Mouse (Mus musculus) WW6 (cell line): ENCODE measurements around the gene Ankrd63.

Source experiments
- DNase-seq: peaks from one replicate; pipeline ENCODE4 v3.0.0-alpha.2; 2013; ENCODE audit warnings: low read depth, low spot score

Gene Ankrd63

GRCm38 (mm10) chr2:118703913-118704730, at the start of gene Ankrd63:
Gene Ankrd63, minus strand, starts transcription at chr2:118703963.
- no peak for DNase-seq

GRCm38 (mm10) chr2:118752792-118753108, 49.0 kb upstream of the Ankrd63 start:
- no peak for DNase-seq

- DNase-seq = no peak
Observed at GRCm38 (mm10) chr2:118751896-118752791, 48.4 kb upstream of the Ankrd63 start.

- DNase-seq = no peak
Observed at GRCm38 (mm10) chr2:118750476-118750875, 46.7 kb upstream of the Ankrd63 start.

DNA sequence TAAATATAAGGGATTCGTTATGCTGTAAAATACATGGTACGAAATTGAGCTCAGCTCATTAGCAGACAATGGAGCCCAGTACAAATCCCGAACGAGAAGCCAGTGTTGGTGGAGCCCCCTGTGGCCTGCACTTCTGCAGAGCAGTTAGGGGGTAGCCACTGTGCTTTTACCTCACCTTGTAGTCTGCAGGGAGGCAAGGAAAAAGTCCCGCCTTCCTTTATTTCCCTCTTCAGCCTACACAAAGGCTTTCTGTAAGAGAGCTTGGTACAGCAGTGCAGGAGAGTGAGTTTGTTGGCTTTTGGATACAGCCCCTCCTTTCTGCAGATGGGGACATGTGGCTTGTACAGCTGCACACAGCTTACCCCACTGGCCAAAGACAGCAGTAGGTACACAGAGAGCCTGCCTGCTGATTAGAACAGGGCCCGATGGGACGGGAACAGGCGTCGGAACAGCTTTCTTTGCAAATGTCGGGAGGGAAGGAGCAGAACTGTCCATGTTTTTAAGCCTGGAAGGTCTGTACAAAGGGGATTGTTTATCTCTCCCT, 45.6 kb upstream of the Ankrd63 start:
- DNase-seq = no peak

DNA sequence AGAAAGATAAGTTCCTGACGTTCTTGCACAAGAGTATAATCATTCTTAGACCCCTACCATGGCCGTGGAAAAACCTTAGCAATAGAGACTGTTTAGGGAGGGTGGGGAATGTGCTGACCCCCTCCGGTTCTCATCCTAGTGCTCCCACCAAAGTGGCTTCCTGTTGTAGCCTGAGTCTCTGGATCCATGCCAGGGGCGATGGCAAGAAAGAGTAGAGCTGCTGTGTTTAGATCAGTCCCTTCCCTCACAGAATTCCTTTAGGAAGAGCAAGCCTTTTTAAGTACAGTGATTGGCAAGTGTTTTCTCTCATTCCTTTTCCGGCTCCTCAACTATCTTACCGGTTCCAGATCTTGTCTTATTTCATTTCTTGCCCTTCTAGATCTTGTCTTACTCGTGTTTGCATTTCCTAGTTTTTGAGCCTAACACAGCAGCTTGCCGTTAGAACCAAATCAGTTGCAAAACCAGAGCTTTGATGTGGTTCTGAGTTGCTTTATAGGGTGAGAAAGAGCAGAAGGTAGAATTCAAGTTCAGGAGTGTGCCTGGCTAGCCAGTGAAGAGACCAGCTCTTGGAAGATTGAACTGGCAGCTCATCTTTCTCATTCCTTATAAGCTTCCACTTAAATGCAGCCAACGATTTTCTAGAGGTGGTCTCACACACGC, 43.7 kb upstream of the Ankrd63 start:
- no peak for DNase-seq

DNA sequence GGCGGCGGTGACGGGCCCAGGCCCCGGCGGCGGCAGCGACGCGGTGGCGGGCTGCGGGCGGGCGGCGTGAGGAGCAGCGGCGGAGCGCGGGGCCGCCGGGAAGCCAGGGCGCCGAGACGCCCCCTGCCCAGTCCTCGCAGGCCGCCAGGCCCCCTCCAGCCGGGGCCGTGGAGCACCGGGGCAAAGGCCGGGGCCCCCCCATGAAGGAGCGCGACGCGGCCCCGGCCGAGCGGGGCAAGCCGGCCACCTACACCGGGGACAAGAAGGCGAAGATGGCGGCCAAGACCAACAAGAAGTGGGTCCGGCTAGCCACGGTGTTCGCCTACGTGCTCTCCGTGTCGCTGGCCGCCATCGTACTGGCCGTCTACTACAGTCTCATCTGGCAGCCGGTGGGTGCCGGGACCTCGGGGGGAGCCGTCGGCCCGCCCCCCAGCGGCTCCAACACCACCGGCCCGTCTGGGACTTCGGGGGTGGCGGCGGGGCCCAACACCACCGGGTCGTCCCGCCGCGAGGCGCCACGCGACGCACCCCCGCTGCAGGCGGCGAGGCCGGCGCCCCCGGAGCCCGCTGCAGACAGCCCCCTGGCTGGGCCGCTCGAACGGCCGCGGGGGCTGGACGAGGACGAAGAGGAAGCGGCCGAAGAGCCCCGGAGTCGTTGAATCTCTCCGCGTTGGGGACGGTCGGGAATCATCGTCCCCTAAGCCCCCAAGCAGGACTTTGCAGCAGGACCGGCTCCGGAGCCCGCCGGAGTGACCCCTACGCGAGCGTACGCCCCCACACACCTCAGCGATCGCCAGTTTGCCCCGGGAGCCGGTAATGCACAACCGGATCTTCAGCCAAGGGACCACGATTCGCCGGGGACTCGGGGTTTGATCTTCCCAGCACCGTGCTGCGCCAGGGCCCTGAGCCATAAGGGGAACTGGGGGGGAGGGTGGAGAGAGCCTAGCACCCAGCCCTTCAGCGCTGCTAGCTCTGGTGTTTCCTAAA, 42.4 kb upstream of the Ankrd63 start:
- no peak for DNase-seq

DNA sequence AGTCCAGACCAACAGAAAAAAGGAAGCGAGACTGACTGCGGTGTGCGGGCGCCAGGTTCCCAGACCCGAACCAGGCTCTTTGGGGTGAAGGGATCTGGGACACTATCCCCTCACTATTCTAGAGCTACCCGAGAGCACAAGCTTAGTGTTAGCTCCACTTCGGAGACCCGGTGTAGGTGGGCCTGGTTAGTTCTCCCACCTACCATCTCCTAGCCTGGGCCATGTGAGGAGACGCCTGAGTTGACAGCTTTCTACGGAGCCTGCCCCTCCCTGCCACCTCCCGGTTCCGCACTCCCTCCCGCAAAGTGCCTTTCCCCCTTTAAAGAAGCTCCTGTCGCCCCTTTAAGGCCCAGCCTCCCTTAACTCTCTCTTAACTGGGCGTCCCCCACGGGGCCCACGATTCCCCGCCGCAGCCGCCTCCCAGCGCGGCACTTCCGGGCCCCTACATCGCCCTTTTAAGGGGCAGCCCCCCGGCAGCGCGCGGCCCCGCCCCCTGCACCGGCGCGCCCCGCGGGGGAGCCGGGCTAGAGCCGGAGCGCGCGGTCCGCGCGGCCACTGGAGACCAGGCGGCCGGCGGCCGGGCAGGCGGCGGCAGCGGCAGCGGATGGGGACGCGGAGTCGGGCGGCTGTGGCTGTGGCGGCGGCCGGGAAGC, 41.6 kb upstream of the Ankrd63 start, which contains the start of gene Inafm2:
Gene Inafm2 (plus strand): TSS at position 527 of the 653 bp plus-strand sequence.
- DNase-seq = no peak

DNA sequence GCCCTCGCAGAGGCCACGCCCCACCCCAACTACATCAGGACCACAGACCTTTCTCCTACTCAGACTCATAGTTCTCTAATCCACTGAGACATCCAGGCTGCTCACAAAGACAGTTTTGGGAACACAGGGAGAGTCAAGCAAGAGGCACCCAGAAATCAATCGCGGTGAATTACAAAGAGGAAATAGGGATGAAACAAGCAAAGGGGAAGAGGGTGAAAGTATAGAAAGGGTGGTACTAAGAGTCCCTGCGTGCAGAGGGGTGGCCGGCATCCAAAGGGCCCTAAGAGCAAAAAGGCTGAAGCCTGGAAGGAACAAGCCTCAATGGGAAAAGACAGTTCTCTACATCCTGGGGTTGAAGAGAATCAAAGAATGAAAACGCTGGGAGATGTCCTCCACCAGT, 40.9 kb upstream of the Ankrd63 start:
- no peak for DNase-seq

DNA sequence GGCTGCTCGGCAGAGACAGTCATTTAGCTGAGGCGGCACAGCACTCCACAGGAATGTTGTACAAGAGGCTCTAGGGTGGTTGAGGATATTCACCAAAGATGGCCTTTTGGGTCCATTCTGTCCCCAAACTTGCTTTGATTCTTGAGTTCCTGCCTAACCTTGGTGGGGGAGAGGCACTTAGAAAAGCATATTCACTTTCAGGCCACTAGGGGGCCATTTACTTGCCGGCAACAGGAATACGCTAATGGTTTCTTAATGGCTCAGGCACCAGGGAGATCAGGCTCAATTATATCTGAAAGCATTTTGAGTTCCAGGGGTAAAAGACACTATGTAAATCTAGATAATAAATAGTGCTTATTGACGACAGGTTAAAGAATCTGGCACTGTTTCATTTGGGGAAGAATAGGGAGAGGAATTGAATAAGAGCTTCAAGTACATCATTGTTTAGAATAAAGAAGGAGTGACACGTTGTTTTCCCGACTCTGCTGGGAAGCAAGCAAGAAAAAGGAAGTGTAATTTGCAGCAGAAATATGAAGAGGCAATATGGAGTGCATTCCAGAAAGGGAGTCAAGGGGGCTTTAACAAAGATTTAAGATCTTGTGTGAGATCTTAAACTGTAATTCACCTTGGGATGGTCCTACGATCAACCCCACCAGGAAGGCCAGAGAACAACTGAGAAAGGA, 39.6 kb upstream of the Ankrd63 start:
- DNase-seq = no peak

- no peak for DNase-seq
Observed at GRCm38 (mm10) chr2:118741183-118741582, 37.4 kb upstream of the Ankrd63 start.

- DNase-seq = no peak
Observed at GRCm38 (mm10) chr2:118740341-118740740, 36.6 kb upstream of the Ankrd63 start.

DNA sequence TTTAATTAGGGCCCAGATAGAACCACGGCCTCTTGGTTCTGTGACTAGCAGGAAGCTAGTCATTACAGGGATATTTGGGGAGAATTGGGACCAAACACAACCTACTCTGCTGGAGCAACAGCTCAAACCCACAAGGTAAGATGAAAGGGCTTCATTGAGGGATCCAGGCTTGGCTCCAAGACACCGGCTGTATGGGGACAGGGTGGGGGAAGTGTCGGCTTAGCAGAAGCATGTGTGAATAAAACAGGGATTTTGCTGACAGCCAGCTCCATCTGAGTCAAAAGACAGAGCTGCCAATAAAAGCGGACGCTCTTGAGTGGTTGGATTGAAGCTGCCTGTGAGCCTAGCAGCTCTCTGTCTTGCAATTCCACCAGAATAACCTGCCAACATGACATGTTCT, 29.6 kb upstream of the Ankrd63 start:
- DNase-seq = no peak

GRCm38 (mm10) chr2:118731981-118732380, 28.2 kb upstream of the Ankrd63 start:
- DNase-seq = no peak

DNA sequence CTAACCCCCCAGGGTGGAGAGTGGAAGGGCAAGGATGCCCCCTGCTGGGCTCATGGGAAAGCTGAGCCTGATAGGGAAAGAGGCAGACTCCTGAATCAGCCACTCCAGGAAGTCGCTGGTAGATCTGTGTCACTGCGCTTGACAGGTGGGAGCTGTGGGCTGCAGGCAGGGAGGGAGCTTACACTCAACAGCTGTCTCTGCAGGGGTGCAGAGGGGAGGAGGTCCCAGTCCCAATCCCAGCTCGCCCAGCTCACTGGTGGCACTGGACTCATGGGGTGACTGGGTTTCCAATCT, 26.8 kb upstream of the Ankrd63 start:
- DNase-seq = no peak

GRCm38 (mm10) chr2:118729816-118730621, 26.3 kb upstream of the Ankrd63 start:
- DNase-seq = no peak

DNA sequence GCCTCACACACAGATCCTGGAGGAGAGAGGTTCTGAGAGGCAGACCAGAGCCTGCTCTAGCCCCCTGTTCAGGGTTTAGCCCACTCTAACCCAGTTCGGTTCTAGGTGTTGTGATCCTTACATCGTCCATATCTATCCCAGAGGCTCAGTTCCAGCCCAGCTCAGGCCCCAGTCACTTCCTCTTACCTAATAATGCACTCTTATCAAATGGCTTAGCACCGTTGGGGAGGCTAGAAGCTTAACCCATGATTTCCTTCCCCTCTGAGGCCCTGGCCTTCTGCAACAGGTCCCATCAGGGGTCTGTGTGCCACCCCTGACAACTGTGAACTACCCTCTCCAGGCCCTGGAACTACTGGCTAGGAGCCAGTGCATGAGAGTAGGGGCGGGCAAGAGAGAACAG, 25.4 kb upstream of the Ankrd63 start:
- DNase-seq = no peak

GRCm38 (mm10) chr2:118728337-118728736, 24.6 kb upstream of the Ankrd63 start, which contains the start of gene Plcb2:
Gene Plcb2, minus strand, starts transcription at chr2:118728438.
- no peak for DNase-seq

DNA sequence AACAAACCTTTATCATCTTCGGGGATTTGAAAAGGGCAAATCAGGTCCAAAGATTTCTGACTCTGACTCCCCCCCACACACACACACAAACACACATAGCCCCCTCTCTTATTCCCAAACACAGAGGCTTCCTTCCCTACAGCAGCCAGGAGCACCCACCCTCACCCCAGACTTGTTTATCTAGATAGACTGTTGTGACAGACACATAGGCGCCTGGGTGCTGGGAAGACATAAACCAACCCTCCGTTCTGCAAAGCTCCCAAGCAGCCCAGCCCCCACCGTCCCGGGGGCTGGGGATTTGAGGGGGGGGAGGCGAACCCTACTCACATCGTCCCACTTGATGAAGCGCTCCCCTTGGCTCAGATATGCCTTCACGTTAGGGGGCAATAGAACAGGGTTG, 24.1 kb upstream of the Ankrd63 start:
- DNase-seq = no peak
